Mouse (Mus musculus) G1E (cell line): ENCODE data around the gene Lin7b.

Experiments used
- CTCF ChIP-seq: IDR thresholded peaks from 2 replicates; pipeline ENCODE4 v1.5.1; 2012; ENCODE audit warnings: low read depth, low read length, inconsistent platforms, mixed read lengths
- GATA1 ChIP-seq: IDR thresholded peaks from 2 replicates; pipeline ENCODE4 v1.6.1; 2012; ENCODE audit warnings: borderline replicate concordance, low read length, inconsistent platforms, mixed read lengths
- TAL1 ChIP-seq: conservative IDR thresholded peaks from 2 replicates; pipeline ENCODE4 v1.6.1; 2012; ENCODE audit warnings: low read depth, low read length, inconsistent platforms, mixed read lengths

GRCm38 (mm10) chr7:45328841-45329475 is 41.4 kb downstream of the Lin7b start:
- TF ChIP-seq CTCF (no peak), GATA1 (no peak), TAL1 (no peak)
